Mouse (Mus musculus): ENCODE results near the gene Ankrd13d.
A peak's percentile ranks its signal among the peaks of the same experiment; 100 is the strongest.

Ankrd13d gene

DNA sequence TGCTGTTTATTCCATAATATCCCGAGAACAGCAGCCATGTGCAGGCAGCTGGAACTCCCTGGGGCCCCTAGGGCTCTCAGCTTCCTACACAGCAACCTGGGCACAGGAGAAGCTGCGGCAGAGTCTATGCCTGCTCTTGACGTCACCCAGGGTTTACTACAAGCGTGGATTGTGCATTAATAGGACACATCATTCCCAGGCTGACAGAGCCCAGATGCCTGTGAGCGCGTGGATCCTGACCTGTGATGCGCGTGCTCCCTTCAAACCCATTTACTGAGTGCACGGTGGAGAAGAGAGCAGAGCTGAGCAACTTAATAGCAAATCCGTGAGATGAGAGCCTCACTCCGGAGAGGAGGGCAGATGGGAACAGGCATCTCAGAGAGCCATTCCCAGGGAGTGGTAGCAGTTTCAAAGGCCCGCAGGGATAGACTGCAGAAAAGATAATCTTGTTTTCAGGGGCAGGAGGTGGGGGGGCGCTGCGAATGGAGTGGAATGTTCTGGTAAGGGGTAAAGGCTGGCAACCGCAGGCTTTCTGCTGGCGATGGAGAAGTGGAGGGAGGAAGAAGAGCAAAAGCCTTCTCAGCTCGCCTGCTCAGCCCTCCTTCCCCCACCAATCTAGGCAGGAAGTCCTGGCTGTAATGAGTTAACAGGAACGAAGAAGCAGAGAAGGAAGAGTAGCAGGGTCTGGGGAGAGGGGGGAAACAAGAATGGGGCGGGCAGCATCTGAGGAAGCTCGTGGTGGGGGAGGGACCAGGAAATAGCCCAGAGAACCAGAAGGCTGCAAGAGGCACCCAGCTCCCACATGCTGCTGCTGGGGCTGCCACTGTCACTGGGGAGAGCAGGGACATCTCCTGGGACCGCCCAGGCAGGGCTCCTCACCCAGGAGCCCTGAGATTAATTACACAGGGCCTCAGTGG lies 19.1 kb upstream of the Ankrd13d start:
- peak; percentile 61 for DNase-seq (ENCODE audit: low spot score)

DNA sequence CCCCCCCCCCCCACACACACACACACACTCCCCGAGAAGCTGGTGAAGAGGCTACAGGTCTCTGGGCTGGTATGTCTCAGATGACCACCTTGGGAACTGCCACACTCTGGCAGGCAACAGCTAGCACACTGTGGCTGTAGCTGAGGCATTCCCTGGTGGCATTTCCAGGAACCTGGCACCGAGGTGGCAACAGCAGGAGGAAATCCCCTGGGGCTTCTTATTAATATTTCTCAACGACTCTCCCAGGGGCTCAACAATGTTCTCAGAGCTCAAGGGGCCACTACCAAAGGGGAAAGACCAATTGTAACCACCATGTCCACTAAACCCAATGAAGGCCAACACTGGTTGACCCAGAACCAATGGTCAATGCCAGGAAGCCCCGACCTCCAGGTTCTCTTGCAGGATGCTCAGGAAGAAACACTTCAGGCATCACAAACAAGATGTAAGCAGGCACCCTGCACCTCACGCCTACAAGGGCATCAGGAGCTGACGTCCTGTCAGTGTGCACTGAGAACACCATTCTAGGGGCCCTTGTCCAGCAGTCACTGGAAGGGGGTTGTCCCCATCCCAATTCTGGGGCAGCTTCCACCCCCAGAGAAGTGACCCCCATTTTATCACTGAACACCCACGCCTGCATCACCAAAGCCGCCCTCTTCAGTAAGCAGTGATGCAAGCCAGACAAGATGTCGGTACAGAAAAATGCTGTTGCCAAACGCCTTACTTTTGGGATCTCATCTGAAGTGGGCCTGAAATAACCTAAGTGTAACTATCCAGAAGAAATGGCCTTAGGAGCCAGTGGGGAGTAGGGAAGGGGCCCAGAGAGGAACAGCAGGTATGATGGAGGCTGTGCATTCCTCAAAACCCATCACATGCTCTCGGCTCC lies 18.2 kb upstream of the Ankrd13d start:
- no peak for DNase-seq (ENCODE audit: low spot score)

- DNase-seq (ENCODE audit: low spot score) = no peak
These were observed 17.4 kb upstream of the Ankrd13d start for GRCm38 (mm10) chr19:4300271-4300704.

DNA sequence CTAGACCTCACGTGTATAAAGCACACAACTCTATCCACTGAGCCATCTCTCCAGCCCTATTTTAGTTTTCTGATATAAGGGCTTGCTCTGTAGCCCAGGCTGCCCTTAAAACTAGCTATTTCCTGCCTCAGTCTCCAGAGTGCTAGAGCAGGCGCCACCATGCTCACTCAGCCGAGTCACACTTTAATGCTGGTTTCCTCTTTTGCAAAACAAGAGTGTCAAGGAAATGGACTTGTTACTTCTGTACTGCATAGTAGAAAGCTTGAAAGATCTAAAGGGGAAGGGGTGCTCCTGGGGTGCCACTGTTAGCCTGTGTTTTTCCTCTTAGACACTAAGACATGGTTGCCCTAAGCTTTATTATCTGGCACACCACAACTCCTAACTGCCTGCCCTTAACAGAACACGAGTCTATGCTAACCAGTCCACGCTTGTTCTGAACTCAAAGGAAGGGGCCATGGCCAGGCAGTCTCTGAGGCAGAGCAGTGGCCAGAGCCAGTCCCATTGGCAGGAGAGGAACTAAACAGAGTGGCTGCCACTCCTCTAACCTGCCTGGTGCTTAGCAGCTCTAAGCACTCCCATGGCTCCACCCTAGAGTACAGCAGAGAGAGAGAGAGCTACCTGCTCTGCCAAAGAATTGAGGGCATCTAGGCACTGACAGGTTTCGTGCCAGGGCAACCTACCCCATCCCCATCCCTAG lies 16.8 kb upstream of the Ankrd13d start:
- DNase-seq (ENCODE audit: low spot score) = no peak

GRCm38 (mm10) chr19:4299126-4299525 lies 16.2 kb upstream of the Ankrd13d start:
- no peak for DNase-seq (ENCODE audit: low spot score)

GRCm38 (mm10) chr19:4298322-4299121 lies 15.6 kb upstream of the Ankrd13d start:
- DNase-seq (ENCODE audit: low spot score) = no peak

GRCm38 (mm10) chr19:4297851-4298250 lies 14.9 kb upstream of the Ankrd13d start:
- DNase-seq (ENCODE audit: low spot score) = no peak

- no peak for DNase-seq (ENCODE audit: low spot score)
These were observed 13.7 kb upstream of the Ankrd13d start for GRCm38 (mm10) chr19:4296611-4297010.

GRCm38 (mm10) chr19:4295391-4295790 lies 12.5 kb upstream of the Ankrd13d start:
- DNase-seq (ENCODE audit: low spot score) = no peak

DNA sequence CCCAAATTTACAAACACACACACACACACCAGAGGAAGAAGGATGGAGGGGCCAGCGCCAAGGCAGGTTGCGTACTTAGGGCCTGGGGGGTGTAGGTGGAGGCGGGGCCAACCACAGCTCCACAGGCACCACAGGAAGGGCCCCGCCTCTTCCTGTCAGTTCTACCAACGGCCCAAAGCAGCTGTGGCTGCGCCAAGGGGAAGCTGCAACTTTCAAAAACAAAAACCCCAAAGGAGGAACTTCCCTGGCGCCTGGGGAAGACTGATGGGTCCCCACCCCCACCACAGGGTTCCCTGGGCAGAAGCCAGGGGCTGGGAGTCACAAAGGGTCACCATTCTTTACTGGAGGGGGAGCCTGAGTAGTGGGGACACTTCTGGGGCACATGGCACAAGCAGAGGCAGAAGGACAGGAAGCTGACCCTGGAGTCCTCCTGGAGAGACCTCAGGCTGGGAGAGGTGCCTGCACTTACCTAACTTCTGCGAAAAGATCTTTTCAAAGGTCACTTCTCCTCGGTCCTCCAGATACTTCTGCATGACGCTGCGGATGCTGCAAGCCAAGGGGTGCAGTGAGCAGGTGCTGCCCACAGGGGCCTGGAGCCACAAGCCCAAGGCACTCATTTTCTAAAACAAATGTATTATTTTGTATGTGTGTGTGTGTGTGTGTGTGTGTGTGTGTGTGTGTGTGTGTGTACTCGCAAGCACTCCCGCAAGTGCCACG lies 11.6 kb upstream of the Ankrd13d start:
- peak; percentile 57 for DNase-seq (ENCODE audit: low spot score)

DNA sequence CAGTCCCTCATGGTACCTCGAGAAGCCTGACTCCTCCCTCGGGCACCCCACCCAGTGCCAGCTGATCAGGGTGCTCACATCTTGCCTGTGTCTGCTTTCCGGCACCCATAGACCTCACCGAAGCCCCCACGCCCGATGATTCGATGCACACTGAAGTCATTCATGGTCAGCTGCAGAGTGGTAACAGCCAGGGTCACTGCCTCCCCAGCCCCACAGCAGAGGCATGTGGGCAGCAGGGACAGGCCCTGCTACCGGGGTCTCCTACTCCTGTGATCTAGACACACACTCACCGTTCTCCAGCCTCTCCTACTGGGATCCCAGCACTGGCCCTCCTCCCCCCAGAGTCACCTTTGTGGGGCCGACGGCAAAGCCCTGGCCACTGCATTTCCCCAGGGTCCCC lies 8.2 kb upstream of the Ankrd13d start:
- no peak for DNase-seq (ENCODE audit: low spot score)

DNA sequence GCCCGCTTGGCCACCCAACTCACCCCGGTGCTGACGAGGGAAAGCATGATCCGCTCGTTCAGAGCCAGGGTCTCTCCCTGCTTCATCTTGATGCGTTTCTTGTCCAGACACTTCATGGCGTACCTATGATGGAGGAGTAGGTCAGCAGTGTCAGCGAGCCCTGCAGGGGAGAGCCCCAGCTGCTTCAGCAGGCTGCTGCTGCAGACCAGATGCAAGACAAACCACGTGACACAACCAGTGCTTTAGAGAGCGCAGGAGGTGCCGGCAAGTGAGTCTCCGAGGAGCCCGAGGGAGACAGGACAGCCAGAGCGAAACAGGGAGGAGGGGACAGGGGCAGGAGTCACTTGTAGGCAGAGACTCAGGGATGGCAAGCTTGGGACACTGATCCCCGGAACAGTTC lies 7.8 kb upstream of the Ankrd13d start:
- no peak for DNase-seq (ENCODE audit: low spot score)

DNA sequence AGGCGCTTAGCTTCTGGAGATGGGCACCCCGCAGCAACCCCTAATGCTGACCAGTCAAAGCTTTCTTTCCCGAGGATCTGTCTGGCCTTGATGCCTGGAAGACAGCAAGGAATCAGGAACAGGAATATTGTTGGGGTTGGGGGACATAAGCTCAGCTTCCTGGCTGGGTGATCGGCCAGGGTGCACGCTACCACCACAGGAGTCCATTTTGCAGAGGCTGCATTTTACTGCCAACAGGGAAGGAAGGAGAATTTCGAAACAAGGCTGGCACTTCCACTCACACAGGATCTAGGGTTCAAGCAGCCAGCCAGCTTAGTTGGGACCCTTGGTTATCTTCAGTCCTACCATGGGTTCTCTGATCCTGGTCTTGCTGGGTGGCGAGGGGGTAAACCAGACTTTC lies 716 bp upstream of the Ankrd13d start:
- DNase-seq (ENCODE audit: low spot score) = no peak

GRCm38 (mm10) chr19:4280425-4280824 lies 2.5 kb downstream of the Ankrd13d start:
- DNase-seq (ENCODE audit: low spot score) = no peak

DNA sequence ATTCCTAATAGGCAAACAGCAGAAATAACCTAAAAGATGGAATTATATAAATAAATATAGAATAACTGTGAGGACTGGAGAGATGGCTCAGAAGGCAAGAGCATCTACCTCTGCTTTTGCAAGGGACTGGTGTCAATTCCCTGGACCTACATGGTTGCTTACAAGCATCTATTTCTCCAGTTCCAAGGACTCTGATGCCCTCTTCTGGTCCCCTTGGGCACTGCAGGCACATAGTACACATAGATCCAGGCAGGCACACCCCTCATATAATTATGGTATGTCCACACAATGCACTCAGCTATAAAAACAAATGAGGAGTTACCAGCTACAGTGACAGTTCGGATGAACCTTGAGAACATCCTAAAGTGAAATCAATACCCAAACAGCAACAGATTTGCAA lies 3.5 kb downstream of the Ankrd13d start:
- DNase-seq (ENCODE audit: low spot score) = no peak

GRCm38 (mm10) chr19:4270972-4271371 lies 12.0 kb downstream of the Ankrd13d start:
- DNase-seq (ENCODE audit: low spot score) = no peak

- no peak for DNase-seq (ENCODE audit: low spot score)
These were observed 12.8 kb downstream of the Ankrd13d start for GRCm38 (mm10) chr19:4270187-4270586.

DNA sequence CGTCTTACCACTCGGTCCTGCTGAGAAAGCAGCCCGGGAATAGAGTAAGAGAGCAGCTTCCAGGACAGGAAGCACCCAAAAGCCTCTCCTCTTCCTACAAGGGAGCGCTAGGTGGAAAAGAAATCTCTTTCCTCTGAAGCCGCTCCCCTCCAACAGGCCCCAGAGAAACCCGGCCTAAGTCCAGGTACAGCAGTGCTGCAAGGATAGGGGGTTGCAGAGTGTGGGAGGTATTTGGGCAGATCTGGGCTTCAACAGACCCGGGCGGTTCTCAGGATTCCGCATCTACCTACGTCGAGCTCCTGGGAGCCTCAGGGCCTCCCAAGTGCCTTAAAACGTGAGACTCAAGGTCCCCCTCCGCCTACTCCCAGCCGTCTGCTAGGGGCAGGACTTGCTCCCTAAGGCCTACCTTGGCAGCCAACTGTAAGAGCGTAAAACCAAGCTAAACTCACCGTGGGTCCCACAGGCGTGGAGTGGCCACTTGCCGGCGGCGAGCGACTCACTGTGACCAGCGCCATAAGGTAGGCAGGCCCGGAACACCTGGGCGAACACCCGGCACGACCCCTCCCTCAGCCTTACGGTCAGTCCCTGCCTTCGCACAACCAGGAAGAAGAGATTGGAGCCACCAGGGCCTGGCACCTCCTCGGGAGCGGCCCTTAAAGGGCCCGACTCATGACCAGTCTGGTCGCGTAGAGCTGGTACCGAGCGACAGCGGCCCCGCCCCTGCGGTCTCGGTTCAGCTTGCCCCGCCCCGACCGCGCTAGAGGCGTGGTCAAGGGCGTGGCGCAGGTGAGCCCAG lies 14.2 kb downstream of the Ankrd13d start, which contains the start of gene Ssh3:
Ssh3 (minus strand) TSS at position 615 of the 796 bp plus-strand sequence.
- DNase-seq (ENCODE audit: low spot score) = peak; percentile 73

GRCm38 (mm10) chr19:4265956-4266355 lies 17.0 kb downstream of the Ankrd13d start:
- no peak for DNase-seq (ENCODE audit: low spot score)

All from layer of hippocampus, adult 11-12 months (tissue).